Mouse (Mus musculus) left cerebral cortex, postnatal 25 days (tissue): ENCODE measurements at regions not wholly inside any gene's neighbourhood (a gene's known extent, or its start where the extent isn't known, plus 50 kb on each side); places are given as distances from the start of the nearest gene placed in this dataset.

Experiments used
- DNase-seq, 2 experiments: peaks; one replicate each; pipeline ENCODE4 v3.0.0; 2022; ENCODE audit warnings: low spot score in 2 of 2, mixed read lengths in 1 of 2
- intact Hi-C: fragments of 180-260 bp; cut with DNase I; formaldehyde crosslinking; loops from one replicate; pipeline ENCODE4 v1.15.1; 2025

GRCm38 (mm10) chr4:131391119-131391923 lies 446.8 kb downstream of the Ptpru start:
- DNase-seq: no peak
- intact Hi-C loops: no loop called here

DNA sequence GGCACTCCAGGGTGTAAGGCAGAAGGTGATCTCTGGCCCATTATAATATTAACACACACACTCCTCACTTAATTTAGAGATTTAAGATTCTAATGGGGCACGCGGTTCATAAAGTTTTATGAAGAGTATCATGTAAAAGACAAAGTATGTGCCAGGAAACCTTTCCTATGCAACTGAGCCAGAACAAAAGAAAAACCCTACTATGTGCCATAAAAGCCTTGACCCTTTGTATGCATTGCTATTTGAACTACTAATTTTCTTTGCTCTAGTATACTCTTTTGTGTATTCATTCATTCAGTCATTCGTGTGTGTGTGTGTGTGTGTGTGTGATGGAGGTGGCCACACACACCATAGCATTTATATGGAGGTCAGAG lies 446.2 kb downstream of the Ptpru start:
- intact Hi-C loops: no loop called here
- DNase-seq: no peak

GRCm38 (mm10) chr4:131392478-131392877 lies 445.6 kb downstream of the Ptpru start:
- no peak for DNase-seq
- intact Hi-C loops: no loop called here

DNA sequence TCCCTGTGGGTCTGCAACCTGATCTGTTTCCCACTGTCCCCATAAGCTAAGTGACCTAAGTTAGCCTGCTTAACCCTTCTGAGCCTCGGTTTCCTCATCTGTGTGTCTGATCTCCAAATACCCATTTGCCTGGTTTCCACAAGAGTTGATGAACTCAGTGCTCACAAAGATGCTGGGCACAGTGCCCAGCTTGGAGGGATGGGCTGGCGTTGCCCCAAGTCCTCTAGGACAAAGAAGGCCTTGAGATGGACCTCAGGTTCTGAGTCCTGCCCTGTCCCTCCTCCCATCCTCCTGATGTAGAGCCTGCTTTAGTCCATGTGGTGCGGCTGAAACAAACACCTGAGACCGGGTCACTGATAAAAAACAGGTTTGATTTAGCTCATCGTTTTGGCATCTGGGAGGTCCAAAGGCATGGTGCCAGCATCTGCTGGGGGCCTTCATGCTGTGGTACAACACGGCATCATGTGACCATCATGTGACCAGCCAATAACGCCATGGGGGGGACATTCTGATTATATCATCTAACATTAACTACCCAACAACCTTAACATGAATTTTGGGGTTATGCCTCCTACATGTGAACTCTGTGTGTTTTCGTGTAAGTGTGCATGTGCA lies 441.8 kb downstream of the Ptpru start:
- DNase-seq: no peak
- intact Hi-C loops: no loop called here

DNA sequence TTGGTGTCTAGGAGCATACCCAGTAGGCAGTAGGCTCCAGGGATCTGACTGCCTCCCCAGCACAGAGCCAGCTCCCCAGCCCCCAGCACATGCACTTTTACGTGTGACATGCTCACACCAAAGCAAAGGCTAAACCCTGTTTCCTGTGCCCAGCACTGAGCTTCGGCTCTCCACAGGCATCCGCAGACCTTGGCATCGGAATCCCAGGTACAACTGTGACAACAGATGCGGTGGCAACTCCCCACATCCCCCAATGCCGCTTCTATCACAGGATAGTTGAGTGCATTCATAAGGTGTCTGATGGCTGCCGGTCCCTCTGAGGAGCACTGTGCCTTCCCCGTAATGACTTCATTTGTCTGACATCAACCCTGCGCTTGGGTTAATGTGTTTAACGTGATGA lies 440.9 kb downstream of the Ptpru start:
- intact Hi-C loops: no loop called here
- no peak for DNase-seq

DNA sequence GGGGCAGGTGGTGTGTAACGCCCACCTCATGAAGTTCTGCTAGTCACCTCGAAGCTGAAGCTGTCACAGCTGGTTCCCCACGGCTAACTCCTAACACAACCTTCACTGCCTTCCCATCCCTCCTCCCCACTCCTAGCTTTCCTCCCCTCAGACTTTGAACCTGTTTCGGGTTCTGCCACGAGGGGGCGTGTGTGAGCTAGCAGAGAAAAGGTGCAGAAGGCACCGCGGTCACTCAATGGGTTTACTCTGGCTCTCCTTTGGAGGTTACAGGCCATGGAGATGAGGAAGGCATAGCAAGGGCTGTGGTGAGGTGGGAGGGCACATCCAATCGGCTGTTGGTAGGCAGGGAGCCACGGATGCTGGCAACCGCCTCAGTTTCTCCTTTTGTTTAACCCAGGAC lies 437.3 kb downstream of the Ptpru start:
- intact Hi-C loops: loop anchor here (2.0 to 5.0 kb wide), 2 partner anchors 30 to 87 kb away; no protein-coding TSS in a partner anchor
- peak in 1 of 2 experiments; percentile 39 for DNase-seq

DNA sequence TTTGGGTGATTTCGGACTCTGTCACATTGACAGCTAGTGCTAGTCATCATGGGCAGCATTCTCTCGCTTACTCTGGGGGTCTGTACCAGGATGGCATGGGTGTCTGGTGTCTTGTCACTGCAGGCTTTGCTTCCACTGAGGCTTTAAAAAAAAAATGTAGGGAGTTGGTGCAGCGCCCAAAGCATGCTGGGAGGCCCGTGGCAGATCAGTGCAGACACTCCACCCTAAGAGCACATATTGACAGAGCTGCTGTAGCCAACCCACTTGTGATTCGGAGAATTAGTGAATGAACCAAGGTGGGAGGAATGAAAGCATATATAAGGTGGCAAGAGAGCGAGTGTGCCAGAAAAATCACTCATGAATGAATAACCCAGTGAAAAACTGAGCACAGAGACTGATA lies 436.8 kb downstream of the Ptpru start:
- no peak for DNase-seq
- intact Hi-C loops: loop anchor here (2.0 to 5.0 kb wide), 2 partner anchors 30 to 86 kb away; no protein-coding TSS in a partner anchor

DNA sequence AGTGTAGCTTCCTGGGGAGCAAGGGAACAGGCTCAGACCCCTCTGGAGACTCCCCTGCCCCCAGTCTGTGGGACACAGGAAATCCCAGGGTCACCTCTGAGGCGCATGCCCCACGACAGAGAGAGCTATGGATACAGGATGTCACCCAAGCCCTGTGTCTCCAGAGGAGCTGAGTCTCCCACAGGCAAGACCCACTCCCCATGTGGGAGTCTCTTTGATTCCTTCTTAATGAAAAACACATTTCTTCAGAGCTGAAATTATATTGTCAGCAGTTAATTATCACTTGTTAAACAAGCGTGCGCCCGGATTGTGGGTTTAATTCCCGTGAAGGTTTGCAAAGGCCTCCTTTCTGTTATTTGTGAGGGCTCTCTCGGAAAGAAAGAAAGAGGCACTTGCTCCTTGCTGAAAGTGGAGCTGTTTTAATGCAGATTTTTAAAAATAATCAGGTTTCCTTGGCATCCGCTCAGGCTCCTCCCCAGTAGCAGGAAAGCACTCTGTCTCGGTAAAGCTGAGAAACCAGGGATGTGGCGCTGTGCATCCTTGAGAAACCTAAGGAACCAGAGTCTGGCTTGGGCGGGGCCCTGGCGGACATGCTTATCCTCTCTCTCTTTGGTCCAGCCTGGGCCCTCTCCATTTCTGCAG lies 432.6 kb downstream of the Ptpru start:
- DNase-seq: peak in 1 of 2 experiments; percentile 68
- intact Hi-C loops: no loop called here

- intact Hi-C loops: no loop called here
- no peak for DNase-seq
Measured at GRCm38 (mm10) chr4:131407464-131407863, 430.6 kb downstream of the Ptpru start.

- intact Hi-C loops: no loop called here
- DNase-seq: no peak
Measured at GRCm38 (mm10) chr4:131408644-131409043, 429.4 kb downstream of the Ptpru start.

DNA sequence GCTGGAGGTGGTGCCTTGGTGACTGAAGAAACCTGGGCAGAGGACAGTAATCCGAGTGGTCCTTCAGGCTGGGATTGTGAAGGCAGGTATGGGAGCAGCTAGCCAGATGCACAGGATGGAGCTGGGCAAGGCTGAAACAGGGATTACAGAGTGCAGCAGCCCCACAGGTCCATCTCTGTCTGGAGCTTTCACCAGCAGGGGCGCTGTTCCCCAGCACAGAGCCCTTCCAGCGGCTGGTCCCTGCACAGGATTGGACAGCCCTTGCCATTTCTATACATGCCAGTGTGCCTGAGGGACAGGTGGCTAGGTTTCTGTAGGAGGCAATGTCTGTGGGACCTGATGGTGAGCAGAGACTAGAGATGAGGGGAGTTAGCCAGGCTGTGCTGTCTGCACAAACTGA lies 428.3 kb downstream of the Ptpru start:
- peak in 1 of 2 experiments; percentile 34 for DNase-seq
- intact Hi-C loops: no loop called here

DNA sequence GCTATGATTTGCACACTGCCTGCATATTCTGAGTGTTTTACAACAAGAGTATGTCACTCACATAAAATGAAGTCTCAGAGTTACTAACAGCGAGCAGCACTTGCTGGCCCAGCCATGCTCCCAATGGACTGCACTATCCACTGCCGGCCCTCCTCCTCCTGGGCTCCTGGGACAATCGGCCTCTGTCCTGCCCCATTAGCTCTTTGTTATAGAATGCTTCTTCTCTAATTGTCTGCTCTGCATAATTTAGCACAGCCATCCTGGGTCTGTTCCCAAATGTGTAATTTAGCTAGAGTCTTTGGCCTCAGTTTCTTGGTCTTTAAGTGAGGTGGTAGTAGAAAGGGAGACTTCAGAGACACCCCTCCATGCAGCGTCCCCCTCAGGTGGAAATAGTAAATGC lies 426.2 kb downstream of the Ptpru start:
- intact Hi-C loops: no loop called here

DNA sequence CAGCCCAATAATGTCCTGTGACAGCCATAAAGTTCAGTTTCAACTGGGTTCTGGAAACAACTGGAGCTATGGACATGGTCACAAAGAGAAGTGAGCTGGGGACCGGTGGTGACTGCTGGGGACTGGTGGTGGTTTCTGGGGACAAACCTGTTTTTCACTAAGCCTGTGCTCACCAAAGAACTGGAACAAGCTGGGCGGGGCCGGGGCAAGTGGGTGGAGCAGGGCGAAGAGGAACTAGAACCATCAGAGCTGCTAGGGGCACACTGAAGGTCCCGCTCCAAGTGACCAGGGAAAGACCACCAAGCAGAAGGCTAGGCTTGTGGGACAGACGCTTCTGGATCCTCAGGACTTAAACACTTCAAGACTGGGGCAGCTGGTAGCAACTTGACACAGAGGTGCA lies 424.7 kb downstream of the Ptpru start:
- intact Hi-C loops: no loop called here
- DNase-seq: no peak

More for the DNA sequence above, 426.2 kb downstream of the Ptpru start:
- no peak for DNase-seq

- intact Hi-C loops: no loop called here
- DNase-seq: peak in 1 of 2 experiments; percentile 67
Measured at GRCm38 (mm10) chr4:131415453-131415852, 422.6 kb downstream of the Ptpru start.

- DNase-seq: no peak
- intact Hi-C loops: no loop called here
Measured at GRCm38 (mm10) chr4:131416209-131416608, 421.9 kb downstream of the Ptpru start.

DNA sequence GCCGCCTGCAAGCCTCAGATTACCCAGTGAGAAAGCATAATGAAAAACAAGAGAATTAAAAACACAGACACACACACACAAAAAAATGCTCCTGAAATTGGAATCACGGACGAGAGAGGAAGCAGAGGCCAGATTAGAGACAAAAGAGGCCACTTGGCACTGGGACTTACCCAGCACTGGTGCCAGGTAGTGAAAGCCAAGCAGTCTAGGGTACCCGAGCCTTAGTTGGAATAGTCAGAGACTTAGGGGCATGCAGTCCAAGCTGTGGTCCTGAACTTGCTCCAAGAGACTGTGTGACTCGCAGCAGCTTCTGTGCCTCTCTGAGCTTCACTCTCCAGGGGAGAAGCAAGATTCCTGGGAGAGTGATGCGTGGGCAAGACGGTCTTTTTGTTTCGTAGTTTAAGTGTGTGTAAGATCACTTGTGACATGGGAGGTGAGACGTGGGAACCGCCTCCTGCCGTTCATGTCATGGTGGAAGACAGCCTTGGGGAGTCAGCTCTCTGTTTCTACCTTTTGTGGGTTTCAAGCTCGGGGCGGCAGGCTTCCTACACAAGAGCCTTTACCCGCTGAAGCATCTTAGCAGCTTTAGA lies 420.8 kb downstream of the Ptpru start:
- DNase-seq: peak in 1 of 2 experiments; percentile 69
- intact Hi-C loops: no loop called here

DNA sequence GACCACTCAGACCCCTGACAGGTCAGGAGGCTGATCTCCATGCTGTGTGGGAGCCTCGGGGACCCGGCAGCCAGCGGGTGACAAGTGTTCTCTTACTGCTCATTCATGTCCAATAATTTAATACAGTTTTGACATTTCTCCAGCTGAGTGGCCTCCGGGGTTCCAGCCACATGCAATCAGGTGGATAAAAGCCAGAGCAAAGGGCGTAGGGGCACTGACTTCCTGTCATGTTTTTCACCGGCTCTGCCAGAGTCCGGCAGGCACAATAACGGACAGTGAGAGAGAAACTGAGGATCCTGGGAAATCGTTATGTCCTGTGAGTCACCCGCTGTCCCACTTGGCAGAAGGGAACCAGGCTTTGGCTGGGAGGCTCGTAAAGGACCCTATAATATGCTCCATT lies 412.8 kb downstream of the Ptpru start:
- DNase-seq: no peak
- intact Hi-C loops: no loop called here

GRCm38 (mm10) chr4:131427871-131428270 lies 410.2 kb downstream of the Ptpru start:
- intact Hi-C loops: no loop called here
- DNase-seq: no peak

- intact Hi-C loops: no loop called here
- DNase-seq: peak; percentile 50 to 57
Measured at GRCm38 (mm10) chr4:131429356-131429755, 408.7 kb downstream of the Ptpru start.

GRCm38 (mm10) chr4:131430420-131430819 lies 407.7 kb downstream of the Ptpru start:
- intact Hi-C loops: loop anchor here (2.0 to 5.0 kb wide), 4 partner anchors 30 to 407 kb away; partner anchors contain the start of gene Ptpru

More at GRCm38 (mm10) chr4:131430420-131430819, 407.7 kb downstream of the Ptpru start:
- no peak for DNase-seq
